Mouse (Mus musculus) midbrain, embryonic 13.5 days (tissue): Measurements from ENCODE around the gene Nt5c2. TPM values are rescaled to one million over a fixed set of nuclear protein-coding genes. Genes with fewer than 3 reads are reported as not detected.
"Not testable (repeated sequence)": the region's sequence is repeated elsewhere in the genome, so short reads cannot be mapped to it uniquely, and the experiment has no call there.

Source experiments
- ATAC-seq: fragments of 200-750 bp; cut with Nextera tagmentation; 2 replicates; pipeline ENCODE4 v1.8.0; 2017; ENCODE audit warnings: mild to moderate bottlenecking, moderate TSS enrichment, moderate library complexity
- H3K27ac ChIP-seq: fragments of 300-500 bp; sonication (generic); 2 replicates; pipeline ENCODE4 v1.5.1; 2015; ENCODE audit warnings: inconsistent platforms, mild to moderate bottlenecking, moderate library complexity
- H3K27me3 ChIP-seq: fragments of 300-500 bp; sonication (generic); 2 replicates; pipeline ENCODE4 v1.6.1; 2015; ENCODE audit warnings: mild to moderate bottlenecking, inconsistent platforms
- H3K36me3 ChIP-seq: fragments of 300-500 bp; sonication (generic); 2 replicates; pipeline ENCODE4 v1.6.1; 2015; ENCODE audit warnings: mild to moderate bottlenecking, inconsistent platforms
- H3K4me1 ChIP-seq: fragments of 300-500 bp; sonication (generic); replicated peaks from 2 replicates; pipeline ENCODE4 v1.6.1; 2015; ENCODE audit warnings: inconsistent platforms
- H3K4me2 ChIP-seq: fragments of 300-500 bp; sonication (generic); replicated peaks from 2 replicates; pipeline ENCODE4 v1.6.1; 2015; ENCODE audit warnings: moderate library complexity, mild to moderate bottlenecking, inconsistent platforms
- H3K4me3 ChIP-seq: fragments of 300-500 bp; sonication (generic); replicated peaks from 2 replicates; pipeline ENCODE4 v1.5.1; 2015; ENCODE audit warnings: mild to moderate bottlenecking, inconsistent platforms
- H3K9ac ChIP-seq: fragments of 300-500 bp; sonication (generic); replicated peaks from 2 replicates; pipeline ENCODE4 v1.6.1; 2015; ENCODE audit warnings: mild to moderate bottlenecking, inconsistent platforms
- H3K9me3 ChIP-seq: fragments of 300-500 bp; sonication (generic); 2 replicates; pipeline ENCODE4 v1.6.1; 2016; ENCODE audit warnings: mild to moderate bottlenecking, inconsistent platforms
- WGBS: fragments of 180-500 bp; shearing (Covaris S2); methylation state at CpG from one replicate; pipeline ENCODE4 v1.1.7; 2015; 5-methylcytosine and 5-hydroxymethylcytosine counted together
- polyA plus RNA-seq: library from polyadenylated mRNA; unstranded; fragments of >200 nt; fragmentation: Nextera tagmentation; extraction: Ambion mirVana; gene quantifications from 2 replicates; pipeline ENCODE4 v1.2.1, GENCODE M21; 2015

Nt5c2 gene
- polyA plus RNA-seq, 1 experiment from 2014 or later: 97.2 TPM

DNA sequence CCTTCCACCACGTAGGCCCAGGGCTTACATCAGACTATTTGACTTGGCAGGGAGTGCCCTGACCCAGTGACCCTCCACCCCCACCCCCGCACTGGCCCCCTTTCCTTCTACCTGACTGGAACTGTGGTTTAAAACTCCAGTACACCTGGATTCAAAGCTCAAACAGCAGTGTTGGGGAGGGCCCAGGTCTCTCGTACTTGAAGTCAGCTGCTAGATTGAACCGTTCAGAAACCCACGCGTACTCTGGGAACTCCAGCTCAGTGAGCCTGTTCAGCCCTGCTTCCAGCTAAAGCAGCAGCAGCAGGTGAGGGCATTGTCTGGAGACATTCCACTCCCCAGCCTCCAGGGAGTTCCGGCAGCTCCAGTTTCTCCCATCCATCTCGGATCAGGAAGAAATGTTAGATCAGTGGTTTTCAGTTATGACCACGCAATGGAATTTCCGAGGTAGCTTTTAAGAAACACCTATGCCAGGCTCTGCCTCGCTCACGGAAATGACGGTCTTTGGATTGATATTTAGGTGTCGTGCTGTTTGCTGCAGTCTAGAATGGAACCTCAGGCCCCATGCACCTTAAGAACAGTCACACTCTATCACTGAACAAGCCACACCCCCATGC lies 31.5 kb downstream of the Nt5c2 start:
- 58% methylated on average over 14 of the region's 14 CpGs for WGBS
- Histone ChIP-seq H3K4me1 (peaks cover 9% of the 10 kb centered on the region), H3K4me2 (no peak overlapping the region), H3K36me3 (no peaks in the 10 kb centered on the region), H3K9ac (no peak overlapping the region; the same call in 1 of the 2 replicates), H3K27me3 (no peaks in the 10 kb centered on the region), H3K9me3 (no peaks in the 10 kb centered on the region), H3K27ac (no peak overlapping the region), H3K4me3 (no peak overlapping the region)
- no peak for ATAC-seq

DNA sequence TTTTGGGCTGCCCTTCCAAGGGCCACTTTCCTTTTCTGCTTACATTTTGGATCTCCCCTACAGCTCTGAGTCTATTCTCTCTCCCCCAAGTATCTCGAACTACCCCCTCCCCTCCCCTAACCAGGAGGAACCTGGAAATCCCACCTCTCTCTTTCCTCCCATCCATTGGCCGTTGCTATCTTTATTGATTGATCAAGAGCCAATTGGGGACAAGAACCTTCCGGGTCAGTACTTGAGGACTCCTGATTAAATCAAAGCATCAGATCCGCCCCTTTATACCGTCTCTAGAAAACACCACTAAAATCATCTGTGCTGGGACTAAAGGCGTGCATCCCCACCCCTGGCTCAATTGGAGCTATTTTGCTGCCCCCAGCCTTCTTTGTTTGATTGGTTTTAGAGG lies 33.5 kb downstream of the Nt5c2 start:
- H3K9me3 ChIP-seq: no peaks in the 10 kb centered on the region
- no peak for ATAC-seq

DNA sequence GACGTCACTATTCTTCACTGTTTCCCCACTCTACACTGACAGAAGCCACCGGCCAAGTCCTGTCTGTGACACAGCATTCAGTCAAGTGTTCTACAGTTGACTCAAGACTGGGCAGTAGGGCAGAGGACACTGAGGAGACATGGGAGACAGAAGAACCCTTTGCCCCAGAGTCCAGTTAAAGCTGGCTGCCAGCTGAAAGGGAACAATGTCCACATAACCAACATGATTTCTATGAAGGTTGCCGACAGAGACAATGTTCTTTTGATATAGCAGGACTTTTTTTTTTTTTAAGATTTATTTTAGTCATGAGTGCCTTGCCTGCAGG lies 35.2 kb downstream of the Nt5c2 start:
- Histone ChIP-seq H3K4me2 (no peak overlapping the region), H3K4me3 (no peak overlapping the region), H3K36me3 (no peaks in the 10 kb centered on the region), H3K9me3 (no peaks in the 10 kb centered on the region), H3K4me1 (0 out of 2 replicates have a peak, but pooled peaks cover 10% of the 10 kb centered on the region), H3K27me3 (no peaks in the 10 kb centered on the region), H3K27ac (no peak overlapping the region), H3K9ac (no peak overlapping the region)
- no peak for ATAC-seq
- 85% methylated on average over 3 of the region's 3 CpGs for WGBS

More for the DNA sequence above, 33.5 kb downstream of the Nt5c2 start:
- Histone ChIP-seq H3K36me3 (no peaks in the 10 kb centered on the region), H3K4me1 (0 out of 2 replicates have a peak, but pooled peaks cover 10% of the 10 kb centered on the region), H3K4me3 (no peak overlapping the region), H3K9ac (no peak overlapping the region), H3K4me2 (no peak overlapping the region), H3K27me3 (no peaks in the 10 kb centered on the region), H3K27ac (no peak overlapping the region)
- 41% methylated on average over 6 of the region's 6 CpGs for WGBS

DNA sequence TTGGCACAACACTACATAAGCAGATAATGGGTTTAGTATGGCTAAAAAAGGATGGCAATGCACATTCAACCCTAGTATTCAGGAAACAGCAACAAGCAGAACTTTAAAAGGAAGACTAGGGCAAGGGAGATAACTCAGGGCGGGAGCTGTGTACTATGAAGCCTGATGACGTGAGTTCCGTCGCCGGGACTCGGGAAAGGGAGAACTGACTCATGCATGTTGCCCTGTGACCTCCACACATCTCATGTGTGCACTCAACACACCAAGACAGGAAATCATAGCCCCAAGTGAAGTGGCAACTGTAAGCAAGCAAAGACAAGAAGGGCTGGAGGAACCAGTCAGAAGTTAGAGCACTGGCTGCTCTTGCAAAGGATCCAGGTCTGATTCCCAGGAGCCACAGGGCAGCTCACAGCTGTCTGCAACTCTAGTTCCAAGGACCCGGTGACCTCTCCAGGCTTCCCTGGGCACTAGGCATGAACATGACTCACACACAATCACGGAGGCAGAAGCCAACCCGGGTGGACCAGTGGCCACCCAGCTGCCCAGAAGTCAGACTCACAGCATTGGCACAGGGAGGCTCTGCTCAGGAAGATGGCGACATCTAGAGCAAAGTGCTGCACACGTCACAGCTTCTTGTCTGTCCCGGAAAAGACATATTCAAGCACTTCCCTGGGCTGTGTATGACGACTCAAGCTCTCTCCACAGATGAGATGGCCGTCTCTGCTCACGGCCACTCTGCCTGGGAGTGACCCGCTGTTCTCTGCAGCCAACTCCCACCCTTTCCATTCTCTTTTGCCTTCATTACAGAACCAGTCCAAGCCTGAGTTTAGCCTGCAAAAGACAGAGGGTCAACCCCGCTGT lies 35.8 kb downstream of the Nt5c2 start:
- WGBS: 87% methylated on average over 17 of the region's 17 CpGs

GRCm38 (mm10) chr19:46978069-46978468 lies 36.9 kb downstream of the Nt5c2 start:
- H3K27me3 ChIP-seq, H3K4me2 ChIP-seq, H3K4me1 ChIP-seq, H3K9ac ChIP-seq, H3K9me3 ChIP-seq, H3K27ac ChIP-seq, H3K36me3 ChIP-seq, ATAC-seq, H3K4me3 ChIP-seq: not testable (repeated sequence)
- 96% methylated on average over 3 of the region's 3 CpGs for WGBS

More for the DNA sequence above, 35.8 kb downstream of the Nt5c2 start:
- ATAC-seq: no peak
- Histone ChIP-seq H3K36me3 (no peaks in the 10 kb centered on the region), H3K27me3 (no peaks in the 10 kb centered on the region), H3K4me2 (no peak overlapping the region), H3K9me3 (no peaks in the 10 kb centered on the region), H3K9ac (no peak overlapping the region), H3K27ac (no peak overlapping the region), H3K4me3 (no peak overlapping the region), H3K4me1 (0 out of 2 replicates have a peak, but pooled peaks cover 10% of the 10 kb centered on the region)

DNA sequence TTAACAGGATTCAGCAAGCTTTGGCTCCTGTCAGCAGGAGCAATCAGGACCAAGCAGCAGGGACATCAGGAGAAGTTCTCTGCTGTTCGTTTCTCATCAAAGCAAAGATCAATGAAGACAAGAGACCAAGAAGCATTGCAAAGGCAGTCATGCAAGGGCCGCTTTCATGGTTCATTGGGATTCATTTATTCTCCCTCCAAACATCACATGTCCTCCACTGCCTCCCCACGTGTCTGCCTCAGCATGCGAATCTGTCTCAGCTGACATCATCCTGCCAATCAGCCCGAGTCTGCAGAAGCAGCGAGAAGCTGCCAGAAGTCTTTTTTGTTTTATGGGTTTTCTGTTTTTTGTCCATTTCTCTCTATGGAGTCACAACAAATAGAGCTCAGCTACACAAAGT lies 37.5 kb downstream of the Nt5c2 start:
- Histone ChIP-seq H3K9ac (no peak overlapping the region), H3K36me3 (no peaks in the 10 kb centered on the region), H3K27ac (no peak overlapping the region), H3K4me2 (no peak overlapping the region), H3K4me1 (peaks cover 7% of the 10 kb centered on the region), H3K4me3 (no peak overlapping the region), H3K27me3 (no peaks in the 10 kb centered on the region), H3K9me3 (no peaks in the 10 kb centered on the region)
- ATAC-seq: no peak
- 9% methylated on average over 6 of the region's 6 CpGs for WGBS

GRCm38 (mm10) chr19:46976743-46977142 lies 38.2 kb downstream of the Nt5c2 start:
- H3K36me3 ChIP-seq: no peaks in the 10 kb centered on the region
- H3K9me3 ChIP-seq: no peaks in the 10 kb centered on the region
- no peak overlapping the region for H3K27ac ChIP-seq
- H3K4me3 ChIP-seq: no peak overlapping the region
- WGBS: 82% methylated on average over 2 of the region's 2 CpGs
- H3K4me2 ChIP-seq: no peak overlapping the region
- ATAC-seq: no peak
- H3K4me1 ChIP-seq: peaks cover 14% of the 10 kb centered on the region
- no peak overlapping the region for H3K9ac ChIP-seq
- no peaks in the 10 kb centered on the region for H3K27me3 ChIP-seq

- Histone ChIP-seq H3K27ac (no peak overlapping the region), H3K4me2 (no peak overlapping the region), H3K9me3 (no peaks in the 10 kb centered on the region), H3K9ac (no peak overlapping the region), H3K4me3 (no peak overlapping the region), H3K4me1 (peaks cover 22% of the 10 kb centered on the region), H3K27me3 (no peaks in the 10 kb centered on the region), H3K36me3 (no peaks in the 10 kb centered on the region)
- ATAC-seq: no peak
- 92% methylated on average over 8 of the region's 8 CpGs for WGBS
These were observed 39.0 kb downstream of the Nt5c2 start for GRCm38 (mm10) chr19:46975997-46976396.

DNA sequence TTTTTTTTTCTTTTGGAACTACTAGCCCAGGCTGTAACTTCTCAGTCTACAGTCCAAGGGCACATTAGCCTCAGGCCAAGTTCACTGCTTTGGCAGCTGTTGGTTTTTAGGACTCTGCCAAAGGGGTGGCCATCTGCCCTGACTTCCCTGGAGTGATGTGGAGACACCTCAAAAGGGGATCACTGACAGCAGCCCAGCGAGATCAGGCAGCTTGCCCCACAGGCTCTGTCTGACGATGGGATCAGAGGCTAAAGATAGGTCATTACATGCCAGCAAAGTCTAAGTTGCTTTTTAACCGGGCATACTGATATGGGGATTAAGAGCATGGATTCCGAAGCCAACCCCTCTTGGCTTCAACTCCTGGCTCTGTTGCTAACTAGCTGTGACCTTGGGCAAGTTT lies 39.4 kb downstream of the Nt5c2 start:
- Histone ChIP-seq H3K27ac (no peak overlapping the region), H3K9me3 (no peaks in the 10 kb centered on the region), H3K27me3 (no peaks in the 10 kb centered on the region), H3K4me3 (no peak overlapping the region), H3K4me2 (no peak overlapping the region), H3K4me1 (peaks cover 26% of the 10 kb centered on the region), H3K36me3 (no peaks in the 10 kb centered on the region), H3K9ac (no peak overlapping the region)
- no peak for ATAC-seq
- WGBS: 75% methylated on average over 4 of the region's 4 CpGs

DNA sequence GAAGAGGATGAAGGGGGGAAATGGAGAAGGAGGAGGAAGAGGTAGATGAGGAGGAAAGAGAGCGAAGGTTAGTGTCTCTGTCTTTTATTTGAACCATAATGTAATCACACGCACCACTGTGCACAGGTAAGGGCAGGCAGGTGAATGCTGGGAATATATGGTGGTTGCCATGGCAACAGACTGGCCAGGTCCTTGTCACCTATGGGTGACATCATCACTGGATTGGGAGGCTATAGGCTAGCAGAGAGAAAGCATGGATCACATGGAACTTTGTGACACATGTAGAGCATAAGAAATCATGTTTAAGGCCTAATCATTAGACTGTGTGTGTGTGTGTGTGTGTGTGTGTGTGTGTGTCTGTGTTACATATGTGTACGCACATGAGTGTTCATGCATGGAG lies 42.8 kb downstream of the Nt5c2 start:
- Histone ChIP-seq H3K27ac (peak overlapping the region; percentile 94), H3K4me1 (peaks cover 30% of the 10 kb centered on the region), H3K9ac (no peak overlapping the region), H3K9me3 (no peaks in the 10 kb centered on the region), H3K27me3 (no peaks in the 10 kb centered on the region), H3K36me3 (no peaks in the 10 kb centered on the region), H3K4me3 (no peak overlapping the region), H3K4me2 (no peak overlapping the region)
- 0 out of 2 replicates have a peak, but pooled peaks have one; percentile 15 for ATAC-seq
- 94% methylated on average over 3 of the region's 3 CpGs for WGBS

DNA sequence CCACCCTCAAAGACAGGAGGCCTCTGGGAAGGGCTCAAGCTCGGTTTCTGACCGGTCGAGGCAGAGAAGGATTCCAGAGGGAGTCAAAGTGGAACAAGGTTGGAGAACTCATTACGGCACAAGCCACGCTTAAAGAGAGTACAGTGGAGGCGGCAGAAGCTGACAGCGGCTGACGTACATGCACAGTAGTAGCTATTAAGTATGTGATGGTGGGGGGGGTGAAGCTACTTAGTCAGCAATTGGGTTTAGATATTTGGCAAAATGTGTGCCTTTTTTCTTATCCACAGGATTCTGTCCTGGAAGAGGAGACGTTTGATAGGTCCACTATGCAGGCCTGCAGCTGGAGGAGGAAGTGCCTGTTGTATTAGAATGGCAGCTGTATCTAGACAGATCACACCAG lies 43.2 kb downstream of the Nt5c2 start:
- Histone ChIP-seq H3K27me3 (no peaks in the 10 kb centered on the region), H3K27ac (peak overlapping the region; percentile 94), H3K36me3 (no peaks in the 10 kb centered on the region), H3K4me1 (peaks cover 30% of the 10 kb centered on the region), H3K9ac (0 out of 2 replicates have a peak overlapping the region, but pooled peaks have one; percentile 33), H3K4me2 (peak overlapping the region; percentile 15), H3K9me3 (no peaks in the 10 kb centered on the region), H3K4me3 (no peak overlapping the region)
- WGBS: 43% methylated on average over 9 of the region's 9 CpGs
- ATAC-seq: peak; percentile 38

GRCm38 (mm10) chr19:46971051-46971689 lies 43.8 kb downstream of the Nt5c2 start:
- H3K4me1 ChIP-seq: peaks cover 30% of the 10 kb centered on the region
- no peaks in the 10 kb centered on the region for H3K27me3 ChIP-seq
- 29% methylated on average over 8 of the region's 8 CpGs for WGBS
- peak; percentile 74 for ATAC-seq
- H3K4me2 ChIP-seq: peak overlapping the region; percentile 15
- no peaks in the 10 kb centered on the region for H3K36me3 ChIP-seq
- peak overlapping the region; percentile 94 for H3K27ac ChIP-seq
- H3K9me3 ChIP-seq: no peaks in the 10 kb centered on the region
- 0 out of 2 replicates have a peak overlapping the region, but pooled peaks have one; percentile 33 for H3K9ac ChIP-seq
- no peak overlapping the region for H3K4me3 ChIP-seq
